Mouse (Mus musculus) B cell, adult 2 months (primary cell): ENCODE measurements around the gene Vmn2r6.
"Not testable (repeated sequence)": the region's sequence is repeated elsewhere in the genome, so short reads cannot be mapped to it uniquely, and the experiment has no call there.

Experiments
- DNase-seq, 2 experiments: peaks; one replicate each; pipeline ENCODE4 v3.0.0; 2022

Vmn2r6 gene

DNA sequence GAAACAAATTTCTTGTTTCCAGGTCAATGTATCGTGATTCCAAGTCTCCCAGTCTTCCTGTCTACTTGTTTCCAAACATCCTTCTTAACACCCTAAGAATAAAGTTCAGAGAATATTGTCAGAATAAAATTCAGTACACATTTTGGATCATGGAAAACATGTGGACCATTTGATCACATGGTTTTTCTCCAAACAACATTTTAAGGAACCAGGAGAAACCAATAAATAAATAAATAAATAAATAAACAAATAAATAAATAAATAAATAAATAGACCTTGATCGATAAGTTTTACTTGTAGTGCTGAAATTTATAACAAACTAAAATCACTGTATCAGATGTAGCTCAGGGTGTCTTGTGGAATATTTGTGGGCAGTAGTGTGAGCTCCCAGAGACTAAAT is at the start of gene Vmn2r6:
TSS of gene Vmn2r6 (minus strand) at position 101 of the 400 bp plus-strand sequence.
- DNase-seq: not testable (repeated sequence)

GRCm38 (mm10) chr3:64587618-64588017 is 22.0 kb upstream of the Vmn2r6 start:
- DNase-seq: no peak

- DNase-seq: not testable (repeated sequence)
Measured at GRCm38 (mm10) chr3:64568793-64569192, 3.2 kb upstream of the Vmn2r6 start.

GRCm38 (mm10) chr3:64523585-64523984 is 42.0 kb downstream of the Vmn2r6 start:
- DNase-seq: not testable (repeated sequence)

GRCm38 (mm10) chr3:64509742-64510141 is 55.9 kb downstream of the Vmn2r6 start, which contains the start of gene Vmn2r5:
TSS of gene Vmn2r5 (minus strand) at chr3:64509842.
- DNase-seq: not testable (repeated sequence)
